Mouse (Mus musculus): ENCODE measurements around the gene Slc25a21.

Gene Slc25a21

DNA sequence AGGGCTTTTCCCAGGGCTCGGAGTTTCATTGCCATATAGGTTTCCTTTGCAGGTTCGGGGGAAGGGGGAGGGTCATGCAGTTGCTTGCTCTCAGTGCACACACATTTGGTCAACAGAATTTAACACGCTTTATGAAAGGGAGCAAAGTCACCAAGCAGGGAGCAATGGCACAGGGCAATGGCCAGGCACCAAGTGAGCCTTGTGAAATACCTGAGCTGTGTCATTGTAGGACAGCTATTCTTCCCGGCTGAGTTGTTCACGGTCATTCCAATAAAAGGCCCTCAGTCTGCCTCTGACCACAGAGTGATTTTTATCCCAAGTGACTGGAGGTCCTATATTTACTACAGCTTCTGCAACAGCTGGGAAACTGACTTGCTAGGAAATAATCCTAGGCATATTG lies 427.9 kb downstream of the Slc25a21 start:
- no peak for DNase-seq (ENCODE audit: low spot score)

DNA sequence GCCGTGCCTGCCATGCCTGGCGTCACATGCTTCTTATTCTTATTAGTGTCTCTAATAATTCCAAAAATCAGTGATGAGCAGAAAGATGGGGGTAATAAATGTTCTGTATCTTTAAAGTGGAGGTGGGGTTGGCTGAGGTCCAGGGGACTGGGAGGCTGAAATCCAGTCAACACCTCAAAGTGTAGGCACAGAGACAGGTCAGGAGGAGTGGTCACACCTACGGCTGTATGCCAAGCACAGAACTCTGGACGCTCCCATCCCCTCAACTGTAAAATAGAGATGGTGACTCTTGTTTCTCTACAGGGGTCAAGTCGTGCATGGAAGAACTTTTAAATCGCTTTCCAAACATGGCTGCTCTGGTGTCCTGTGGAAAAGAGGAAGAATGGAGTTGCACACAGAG lies 429.8 kb downstream of the Slc25a21 start:
- no peak for DNase-seq (ENCODE audit: low spot score)

DNA sequence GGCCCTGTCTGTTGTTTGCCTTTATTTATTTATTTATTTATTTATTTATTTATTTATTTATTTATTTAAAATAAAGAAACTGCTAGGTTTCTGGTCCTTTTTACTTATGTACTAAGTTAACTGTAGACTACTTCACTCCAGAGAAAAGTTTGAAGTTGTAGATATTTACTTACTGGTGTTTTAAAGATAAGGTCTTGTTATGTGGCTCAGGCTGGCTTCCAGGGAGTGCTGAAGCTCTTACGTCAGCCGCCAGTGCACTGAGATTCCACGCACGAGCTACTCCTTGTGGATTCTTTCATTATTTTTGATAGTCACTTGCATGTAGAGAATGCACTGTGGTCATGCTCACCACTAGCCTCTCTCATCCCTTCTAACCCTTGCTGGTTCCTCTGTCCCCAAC lies 460.2 kb downstream of the Slc25a21 start:
- no peak for DNase-seq (ENCODE audit: low spot score)

DNA sequence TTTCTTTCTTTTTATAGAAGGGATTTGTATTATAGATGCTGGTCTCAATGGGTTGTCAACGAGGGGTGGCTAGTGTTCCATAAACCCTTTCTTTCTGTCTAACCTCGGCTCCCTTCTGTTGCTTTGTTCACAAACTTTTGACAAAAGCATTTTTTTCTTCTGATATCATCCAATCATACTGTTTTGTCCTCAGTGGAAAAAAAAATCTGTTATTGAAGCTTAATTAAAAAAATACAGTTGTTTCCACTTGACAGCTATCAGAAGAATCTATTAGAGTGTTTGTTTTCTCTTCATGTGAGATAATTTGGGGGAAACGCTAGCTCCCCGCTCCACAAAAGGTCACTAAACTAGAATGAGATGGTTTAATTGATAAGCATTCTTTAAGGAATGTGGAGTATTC lies 469.6 kb downstream of the Slc25a21 start:
- DNase-seq (ENCODE audit: low spot score), result no peak

DNA sequence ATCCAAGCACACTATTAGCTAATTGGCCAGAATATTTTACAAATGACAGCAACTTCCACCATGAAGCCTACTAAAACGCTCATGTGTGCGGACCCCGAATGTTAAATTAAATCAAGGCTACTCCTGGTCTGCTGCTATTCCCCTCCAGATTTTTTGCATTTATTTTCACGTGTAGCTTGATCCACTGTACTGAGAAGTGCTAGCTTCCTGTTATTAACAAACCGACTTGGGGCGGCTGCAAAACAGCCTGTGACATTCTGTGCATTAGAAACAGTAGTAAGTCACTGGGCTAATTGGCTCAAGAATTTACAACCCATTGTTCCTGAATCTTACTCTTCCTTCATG lies 478.6 kb downstream of the Slc25a21 start:
- DNase-seq (ENCODE audit: low spot score), result no peak

DNA sequence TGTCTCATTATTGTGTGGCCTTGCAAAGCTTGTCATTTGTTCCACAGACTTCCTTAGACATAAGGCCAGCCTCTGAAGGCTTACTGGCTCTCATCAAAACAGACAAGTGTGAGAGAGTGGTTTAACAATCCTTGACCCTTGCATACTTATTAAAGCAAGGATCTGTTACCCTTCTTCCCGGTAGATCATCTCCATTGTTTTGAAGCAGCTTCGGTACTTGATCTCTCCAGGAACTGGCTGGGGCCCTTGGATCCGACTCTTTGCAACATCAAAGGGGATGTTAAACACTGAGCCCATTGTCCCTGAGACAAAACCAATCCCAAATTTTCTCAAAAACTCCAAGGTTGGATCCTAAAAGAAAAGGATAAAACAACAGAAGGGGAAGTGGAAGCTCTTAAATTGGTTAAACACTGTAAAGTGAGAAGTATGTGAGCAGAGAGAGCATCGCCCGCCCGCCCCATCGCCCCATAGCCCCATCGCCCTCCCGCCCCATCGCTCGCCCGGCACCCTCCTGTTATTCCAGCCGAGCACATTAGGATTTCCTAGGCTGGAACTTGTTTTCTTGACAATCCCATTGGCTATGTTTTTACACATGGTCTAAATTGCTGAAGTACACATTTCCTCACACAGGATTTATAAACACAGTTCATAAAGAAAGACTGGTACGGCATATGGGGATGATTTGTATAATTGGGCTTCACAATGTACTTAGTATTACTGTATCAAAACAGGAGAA lies 479.1 kb downstream of the Slc25a21 start:
- DNase-seq (ENCODE audit: low spot score), result no peak

DNA sequence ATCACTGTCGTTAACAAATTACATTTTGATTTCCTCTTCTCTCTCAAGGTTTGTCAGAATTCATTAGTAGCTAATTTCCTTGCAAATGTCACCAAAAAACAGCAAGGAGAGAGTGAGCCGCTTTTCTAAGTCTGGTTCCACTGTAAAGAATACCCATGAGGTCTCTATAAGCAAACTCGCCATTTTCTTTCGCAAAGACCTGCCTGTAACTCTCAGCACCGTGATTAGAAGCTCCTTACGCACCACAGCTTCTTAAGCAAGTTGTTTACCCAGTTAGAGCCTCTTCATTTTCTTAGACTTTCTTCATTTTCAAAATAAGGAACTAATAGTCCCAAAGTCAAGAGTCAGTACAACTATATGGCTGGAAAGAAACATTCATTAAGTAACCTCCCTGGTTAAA lies 496.3 kb downstream of the Slc25a21 start:
- DNase-seq (ENCODE audit: low spot score), result no peak

DNA sequence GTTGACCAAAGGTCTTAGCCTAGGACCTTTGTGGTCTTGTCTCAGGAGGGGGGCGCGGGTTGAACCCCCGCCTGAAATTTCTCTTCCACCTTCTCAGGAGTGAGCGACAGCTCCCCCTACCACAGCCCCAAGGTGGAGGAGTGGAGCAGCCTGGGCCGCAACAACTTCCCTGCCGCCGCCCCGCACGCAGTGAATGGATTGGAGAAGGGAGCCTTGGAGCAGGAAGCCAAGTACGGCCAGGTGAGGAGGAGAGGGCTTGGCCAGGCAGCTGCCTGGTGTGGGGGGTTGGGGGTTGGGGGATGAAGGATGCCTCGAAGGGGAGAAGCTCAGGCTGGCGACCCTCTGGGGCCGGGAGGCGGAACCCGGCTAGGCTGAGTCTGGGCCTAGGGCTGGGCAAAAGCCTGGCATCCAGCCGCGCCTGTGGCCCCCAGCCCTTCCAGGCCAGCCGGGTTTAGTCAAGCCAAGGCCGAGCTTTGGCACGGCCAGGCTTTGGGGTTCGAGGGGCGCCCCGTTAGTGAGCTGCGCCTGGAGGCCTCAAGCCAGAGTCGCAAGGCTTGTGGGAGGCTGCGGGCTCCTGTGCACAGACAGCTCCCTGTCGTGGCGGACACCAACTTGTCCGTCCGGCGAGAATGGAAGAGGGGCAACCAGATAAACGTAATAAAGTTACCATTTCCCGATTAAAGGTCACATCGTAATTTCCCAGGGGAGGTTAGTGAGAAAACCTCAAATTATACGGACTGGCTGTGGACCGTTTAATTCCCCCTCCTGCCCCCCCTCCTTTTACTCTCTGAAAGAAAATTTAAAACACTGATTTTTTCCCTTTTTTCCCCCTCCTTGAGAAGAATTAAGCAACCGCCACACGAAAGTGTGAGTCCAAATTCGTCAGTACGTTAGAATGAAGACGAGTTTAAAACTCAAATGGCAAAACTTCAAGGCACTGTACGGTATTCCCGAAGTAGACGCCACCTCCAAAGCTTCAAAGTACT lies 497.1 kb downstream of the Slc25a21 start:
- DNase-seq (ENCODE audit: low spot score), result no peak

DNA sequence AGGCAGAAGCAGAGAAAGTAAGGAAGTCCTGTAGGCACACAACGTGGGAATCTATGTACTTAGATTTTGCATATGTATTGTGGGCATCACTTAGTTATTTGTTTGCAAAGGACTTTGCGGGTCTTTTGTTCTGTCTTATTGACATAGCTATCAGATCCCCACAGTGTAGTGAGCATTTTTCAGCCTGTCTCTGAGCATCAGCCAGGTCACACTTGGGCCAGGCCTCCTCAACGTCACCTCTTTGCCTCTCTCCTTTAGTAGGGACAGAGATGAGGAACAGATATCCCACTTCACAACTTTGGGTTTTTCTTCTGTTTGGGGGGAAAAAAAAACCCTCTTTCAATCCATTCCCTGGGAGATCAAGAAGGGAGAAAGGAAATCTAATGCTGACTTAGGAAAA lies 497.9 kb downstream of the Slc25a21 start:
- no peak for DNase-seq (ENCODE audit: low spot score)

DNA sequence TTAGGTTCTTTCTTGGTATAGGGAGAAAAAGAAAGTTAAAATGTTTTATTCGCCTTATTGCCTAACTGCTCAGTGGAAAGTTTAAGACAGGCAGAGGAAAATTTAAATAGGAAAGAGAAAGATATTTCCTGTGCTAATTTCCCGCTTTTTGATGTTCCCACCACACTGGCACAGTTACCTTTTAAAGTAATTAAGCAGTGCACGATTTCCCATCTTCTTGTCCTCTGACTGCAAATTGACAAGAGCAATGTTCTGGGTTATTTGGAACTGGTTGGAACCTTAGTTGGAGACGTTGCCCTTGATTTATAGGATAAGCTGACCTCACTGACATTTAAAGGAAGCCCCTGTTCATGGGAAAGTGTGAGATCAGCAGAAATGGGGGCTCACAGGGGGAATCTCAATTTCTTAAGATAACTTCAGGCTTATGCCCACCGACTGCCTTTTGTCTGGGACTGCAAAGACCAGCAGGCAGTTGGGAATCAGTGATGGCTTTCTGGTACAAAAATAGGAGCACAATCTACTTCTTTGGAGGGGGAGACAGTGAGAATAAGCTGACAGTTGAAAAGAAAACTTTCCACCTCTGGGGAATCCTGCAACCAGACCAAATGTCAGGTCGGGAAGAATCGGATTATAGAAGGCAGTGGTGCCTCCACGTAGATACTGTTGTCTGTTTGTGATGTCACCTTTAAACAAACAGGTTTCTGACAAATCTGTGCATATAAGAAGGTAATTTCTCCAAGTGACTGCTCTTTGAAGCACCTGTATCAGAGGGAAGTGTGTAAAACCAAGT lies 498.9 kb downstream of the Slc25a21 start:
- no peak for DNase-seq (ENCODE audit: low spot score)

DNA sequence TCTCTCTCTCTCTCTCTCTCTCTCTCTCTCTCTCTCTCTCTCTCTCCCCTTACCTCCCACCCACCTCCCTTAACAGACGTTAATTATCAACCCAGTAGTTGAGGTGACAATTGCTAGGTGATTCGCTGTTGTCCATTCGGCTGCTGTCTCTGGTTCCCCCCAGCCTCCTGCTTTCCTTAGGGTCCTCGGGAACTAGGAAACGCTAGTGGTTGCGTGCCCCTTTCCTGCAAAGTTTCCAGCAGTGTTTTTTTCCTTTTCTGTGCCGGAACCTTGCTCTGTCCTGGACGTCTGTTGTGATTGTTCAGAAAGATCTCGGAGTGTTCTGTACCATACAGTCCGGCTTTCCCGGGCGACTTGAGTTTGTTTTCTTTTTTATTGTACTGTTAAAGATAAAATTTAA lies 499.5 kb downstream of the Slc25a21 start:
- DNase-seq (ENCODE audit: low spot score), result no peak

DNA sequence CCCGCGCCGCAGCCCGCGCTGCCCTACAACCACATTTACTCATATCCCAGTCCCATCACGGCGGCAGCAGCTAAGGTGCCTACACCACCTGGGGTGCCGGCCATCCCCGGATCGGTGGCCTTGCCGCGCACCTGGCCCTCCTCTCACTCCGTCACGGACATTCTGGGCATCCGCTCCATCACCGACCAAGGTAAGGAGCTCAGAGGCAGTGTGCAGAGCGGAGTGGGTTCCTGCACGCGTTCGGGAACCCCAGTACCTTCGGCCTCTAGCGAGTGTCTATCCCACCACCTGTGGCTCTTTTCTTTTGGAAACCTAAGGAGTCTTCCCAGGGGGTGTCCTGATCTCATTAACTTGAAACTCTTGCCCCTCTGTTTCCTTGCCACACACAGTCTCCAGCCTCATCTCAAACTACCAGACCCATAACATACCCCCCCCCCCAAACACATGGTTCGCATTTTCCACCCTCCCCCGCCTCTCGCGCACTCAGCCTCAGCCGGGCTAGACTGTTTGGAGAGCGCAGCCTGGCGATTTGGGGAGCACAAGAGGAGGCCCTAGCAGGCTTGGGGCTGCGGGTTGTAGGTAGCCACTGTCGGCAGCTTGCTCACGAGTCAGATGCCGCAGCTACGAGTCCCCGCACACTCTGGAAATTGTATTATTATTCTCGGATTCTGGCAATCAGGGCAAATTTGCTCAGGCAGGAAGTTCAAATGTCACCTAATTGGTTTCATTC lies 500.1 kb downstream of the Slc25a21 start:
- no peak for DNase-seq (ENCODE audit: low spot score)

DNA sequence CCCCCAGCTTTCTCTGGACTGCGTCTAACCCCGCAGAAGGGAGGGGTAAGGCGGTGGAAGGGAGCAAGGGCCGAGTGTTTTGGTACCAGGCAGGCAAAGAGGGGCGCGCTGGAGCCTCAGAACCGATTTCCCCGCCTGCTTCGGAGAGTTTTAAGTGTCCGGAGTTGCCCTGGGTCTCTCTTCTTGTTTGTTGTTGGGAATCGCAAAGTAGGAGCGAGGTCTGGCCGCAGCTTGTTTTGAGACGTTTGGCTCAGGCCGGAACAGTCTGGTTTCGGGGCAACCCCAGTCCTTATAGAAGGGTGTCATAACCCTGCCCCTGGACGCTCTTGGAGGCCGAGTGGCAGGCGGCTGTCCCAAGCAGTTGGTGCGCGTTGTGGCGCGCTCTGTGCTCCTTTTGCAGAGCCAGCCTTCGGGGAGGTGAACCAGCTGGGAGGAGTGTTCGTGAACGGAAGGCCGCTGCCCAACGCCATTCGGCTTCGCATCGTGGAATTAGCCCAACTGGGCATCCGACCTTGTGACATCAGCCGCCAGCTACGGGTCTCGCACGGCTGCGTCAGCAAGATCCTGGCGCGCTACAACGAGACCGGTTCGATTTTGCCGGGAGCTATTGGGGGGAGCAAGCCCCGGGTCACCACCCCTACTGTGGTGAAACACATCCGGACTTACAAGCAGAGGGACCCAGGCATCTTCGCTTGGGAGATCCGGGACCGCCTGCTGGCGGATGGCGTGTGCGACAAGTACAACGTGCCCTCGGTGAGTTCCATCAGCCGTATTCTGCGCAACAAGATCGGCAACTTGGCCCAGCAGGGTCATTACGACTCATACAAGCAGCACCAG lies 500.9 kb downstream of the Slc25a21 start:
- DNase-seq (ENCODE audit: low spot score), result no peak

DNA sequence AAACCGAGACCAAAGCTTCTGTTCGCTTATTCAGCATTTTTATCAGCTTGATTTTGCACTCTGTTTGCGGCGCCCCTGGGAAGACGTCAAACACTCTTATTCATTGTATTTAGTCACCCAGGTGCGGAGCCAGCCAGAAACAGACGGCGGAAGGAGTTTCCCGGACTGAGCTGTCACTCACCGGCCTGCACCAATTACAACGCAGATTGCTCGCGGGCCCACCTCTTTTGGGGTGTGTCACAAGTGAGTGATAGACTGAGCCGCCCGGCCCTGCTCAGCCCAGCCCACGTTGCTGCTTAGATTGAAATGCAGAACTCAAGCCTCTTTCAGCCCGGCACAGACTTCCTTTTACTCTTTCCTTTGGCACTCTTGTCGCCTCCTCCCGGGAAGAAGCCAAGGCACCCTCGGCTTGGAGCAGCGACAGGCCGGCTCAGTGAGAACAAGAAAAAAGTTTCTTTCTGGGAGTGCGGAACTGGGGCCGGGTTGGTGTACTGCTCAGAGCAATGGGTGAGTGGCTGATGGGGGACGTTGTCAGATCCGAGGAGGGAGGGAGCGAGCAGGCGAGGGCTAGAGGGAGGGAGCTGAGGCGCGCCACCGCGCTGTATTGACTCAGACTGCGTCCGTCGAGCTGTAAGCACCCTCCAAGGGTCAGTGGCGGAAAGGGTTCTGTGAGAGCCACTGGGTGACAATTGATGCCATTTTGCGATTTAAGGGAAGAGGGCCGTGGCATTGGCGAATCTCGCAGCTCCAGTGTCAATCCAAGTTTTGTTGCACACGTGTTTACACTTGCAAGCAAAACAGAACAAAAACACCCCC lies 501.7 kb downstream of the Slc25a21 start:
- DNase-seq (ENCODE audit: low spot score), result peak; percentile 55

DNA sequence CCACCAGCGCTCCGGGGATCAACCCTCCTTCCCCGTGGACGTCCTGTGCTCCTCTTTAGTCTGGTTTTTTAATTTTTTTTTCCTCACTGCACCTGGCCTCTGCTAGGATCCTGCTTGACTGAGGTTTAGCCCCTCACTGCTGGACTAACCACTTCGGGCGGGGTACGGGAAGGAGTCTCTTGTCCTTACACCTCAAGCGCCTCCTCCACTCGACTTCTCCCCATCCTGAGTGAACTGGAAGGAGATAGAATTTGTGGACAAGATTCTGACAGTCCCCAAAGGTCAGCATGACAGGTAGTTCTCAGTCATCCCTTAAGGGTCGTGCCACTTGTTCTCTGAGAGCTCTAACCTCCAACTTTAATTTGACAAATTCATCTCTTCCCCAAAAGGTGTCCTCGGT lies 502.3 kb downstream of the Slc25a21 start:
- no peak for DNase-seq (ENCODE audit: low spot score)

DNA sequence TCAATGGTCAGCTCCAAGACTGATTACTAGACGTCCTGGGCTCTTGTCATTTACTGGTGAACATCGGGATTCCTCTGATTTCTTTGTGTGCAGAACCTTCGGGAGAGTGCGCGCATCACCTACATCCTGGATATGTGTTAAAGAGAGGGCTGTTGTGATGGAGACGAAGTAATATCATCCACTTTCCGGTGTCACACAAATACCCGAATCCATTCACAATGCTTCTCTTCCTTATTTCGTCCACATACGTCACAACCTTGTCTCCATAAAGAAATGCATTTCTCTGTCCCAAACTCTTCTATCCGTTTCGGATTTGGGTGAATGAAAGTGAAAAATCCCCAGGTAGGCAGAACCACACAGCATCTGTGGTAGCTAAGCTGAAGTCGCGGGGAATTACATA lies 502.9 kb downstream of the Slc25a21 start:
- DNase-seq (ENCODE audit: low spot score), result no peak

DNA sequence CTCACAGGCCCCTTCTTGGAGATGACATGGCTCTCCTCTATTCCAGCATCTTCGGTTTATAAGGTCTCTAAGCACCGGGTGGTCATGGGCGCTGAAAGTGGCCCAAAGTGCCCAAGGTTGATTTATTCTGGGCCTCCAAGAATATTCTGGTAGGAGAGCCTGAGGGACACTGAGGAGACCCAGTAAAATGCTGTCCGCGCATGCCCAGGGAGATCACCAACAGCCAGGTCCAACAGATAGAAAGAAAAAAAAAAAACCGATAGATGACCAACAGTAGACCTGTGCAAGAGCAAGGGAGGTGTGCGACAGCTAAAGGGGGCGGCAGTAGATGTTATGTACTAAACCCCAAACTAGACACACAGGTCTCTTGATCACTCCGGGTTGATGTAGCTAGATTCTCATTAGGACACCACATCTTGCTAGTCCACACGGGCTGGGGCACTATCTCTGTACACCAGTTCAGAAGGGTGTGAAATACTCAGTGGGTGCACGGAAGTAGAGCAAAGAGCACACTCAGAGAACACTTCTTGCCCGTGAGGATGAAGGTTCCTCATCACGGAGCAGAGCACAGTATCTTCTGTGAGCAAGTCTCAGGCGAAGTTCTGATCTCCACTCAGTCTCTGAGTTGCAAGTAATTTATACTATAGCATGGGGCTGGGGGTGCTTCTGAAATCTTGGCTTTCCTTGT lies 503.7 kb downstream of the Slc25a21 start:
- DNase-seq (ENCODE audit: low spot score), result no peak

DNA sequence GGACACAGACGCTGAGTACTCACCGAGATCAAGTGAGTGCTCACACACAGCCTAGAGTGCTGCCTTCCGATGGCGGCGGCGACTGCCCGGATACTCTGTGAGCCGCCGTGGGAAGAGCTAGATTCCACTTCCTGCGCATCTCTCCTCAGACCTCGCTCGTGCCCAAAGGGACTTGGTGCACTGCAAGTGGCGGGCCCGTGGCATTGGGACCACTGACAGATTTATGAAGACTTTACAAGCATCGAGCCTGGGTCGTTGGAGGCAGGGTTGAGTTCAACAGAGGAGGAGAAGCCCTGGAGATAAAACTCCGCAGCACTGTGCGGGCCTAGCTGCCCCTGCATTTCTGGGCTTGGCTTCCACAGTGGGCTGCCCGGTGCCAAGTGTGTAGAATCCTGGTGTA lies 504.7 kb downstream of the Slc25a21 start:
- DNase-seq (ENCODE audit: low spot score), result no peak

DNA sequence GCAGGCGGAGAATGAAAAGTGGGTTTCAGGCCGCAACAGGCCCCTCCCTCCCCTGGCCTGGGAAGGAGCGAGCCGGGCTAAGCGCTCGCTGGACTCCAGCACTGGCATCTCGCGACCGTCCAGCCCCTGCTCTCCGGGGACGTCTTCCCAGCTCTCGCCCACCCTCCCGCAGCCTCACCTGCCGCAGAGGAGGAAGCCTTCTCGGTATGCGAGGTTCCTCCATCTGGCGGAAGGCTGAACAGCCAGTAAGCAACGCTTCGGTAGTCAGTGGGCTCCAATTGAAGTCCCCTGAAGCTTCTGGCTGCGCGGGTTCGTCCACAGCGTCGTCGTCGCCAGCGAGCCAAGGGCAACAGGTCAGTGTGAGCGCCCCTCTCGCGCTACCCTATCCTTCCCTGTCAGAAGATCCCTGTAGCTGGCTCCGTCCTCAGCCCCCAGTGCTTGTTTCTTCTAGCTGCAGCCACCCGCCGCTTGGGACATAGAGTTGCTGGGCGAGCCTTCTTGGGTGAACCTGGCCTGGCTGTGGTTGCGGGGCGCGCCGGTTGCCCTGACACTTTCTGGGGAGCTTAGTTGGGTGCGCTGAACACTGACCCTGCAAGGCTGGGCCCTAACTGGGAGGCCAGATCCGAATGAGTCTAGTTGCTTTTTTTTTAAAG lies 505.7 kb downstream of the Slc25a21 start, which contains the start of gene Pax9:
Gene Pax9 (plus strand): TSS at position 341 of the 653 bp plus-strand sequence.
- no peak for DNase-seq (ENCODE audit: low spot score)
